Mouse (Mus musculus) forebrain, embryonic 16.5 days (tissue): ENCODE data around the gene Spty2d1. TPM values are rescaled to one million over a fixed set of nuclear protein-coding genes. Genes with fewer than 3 reads are reported as not detected.
A peak's percentile ranks its signal among the peaks of the same experiment; 100 is the strongest.

Source experiments
- ATAC-seq: fragments of 200-750 bp; cut with Nextera tagmentation; 2 replicates; pipeline ENCODE4 v1.8.0; 2017; ENCODE audit warnings: mild to moderate bottlenecking, moderate library complexity
- H3K27ac ChIP-seq: fragments of 300-500 bp; sonication (generic); 2 replicates; pipeline ENCODE4 v1.5.1; 2014; ENCODE audit warnings: low read length, control low read depth
- H3K27me3 ChIP-seq: fragments of 300-500 bp; sonication (generic); replicated peaks from 2 replicates; pipeline ENCODE4 v1.6.1; 2014; ENCODE audit warnings: low read length; ENCODE audit not compliant: control insufficient read depth, insufficient read depth
- H3K36me3 ChIP-seq: fragments of 300-500 bp; sonication (generic); 2 replicates; pipeline ENCODE4 v1.6.1; 2014; ENCODE audit not compliant: control insufficient read depth, insufficient read depth
- H3K4me1 ChIP-seq: fragments of 300-500 bp; sonication (generic); replicated peaks from 2 replicates; pipeline ENCODE4 v1.6.1; 2014; ENCODE audit warnings: low read length; ENCODE audit not compliant: control insufficient read depth, insufficient read depth
- H3K4me2 ChIP-seq: fragments of 300-500 bp; sonication (generic); 2 replicates; pipeline ENCODE4 v1.6.1; 2014; ENCODE audit warnings: mild to moderate bottlenecking, low read length, control low read depth
- H3K4me3 ChIP-seq: fragments of 300-500 bp; sonication (generic); replicated peaks from 2 replicates; pipeline ENCODE4 v1.5.1; 2014; ENCODE audit warnings: mild to moderate bottlenecking, low read length, control low read depth
- H3K9ac ChIP-seq: fragments of 300-500 bp; sonication (generic); replicated peaks from 2 replicates; pipeline ENCODE4 v1.6.1; 2014; ENCODE audit warnings: low read depth, low read length, control low read depth
- H3K9me3 ChIP-seq: fragments of 300-500 bp; sonication (generic); 2 replicates; pipeline ENCODE4 v1.6.1; 2016; ENCODE audit warnings: low read length; ENCODE audit not compliant: control insufficient read depth
- WGBS: fragments of 180-500 bp; shearing (Covaris S2); extraction: QIAGEN DNeasy Blood & Tissue Kit; methylation state at CpG from one replicate; pipeline ENCODE4 v1.1.7; 2014; 5-methylcytosine and 5-hydroxymethylcytosine counted together
- polyA plus RNA-seq: library from polyadenylated mRNA; unstranded; fragments of >200 nt; fragmentation: Nextera tagmentation; extraction: Ambion mirVana; gene quantifications from 2 replicates; pipeline ENCODE4 v1.2.1, GENCODE M21; 2015

The Spty2d1 gene
- polyA plus RNA-seq, 1 experiment from 2014 or later: 11.2 TPM

DNA sequence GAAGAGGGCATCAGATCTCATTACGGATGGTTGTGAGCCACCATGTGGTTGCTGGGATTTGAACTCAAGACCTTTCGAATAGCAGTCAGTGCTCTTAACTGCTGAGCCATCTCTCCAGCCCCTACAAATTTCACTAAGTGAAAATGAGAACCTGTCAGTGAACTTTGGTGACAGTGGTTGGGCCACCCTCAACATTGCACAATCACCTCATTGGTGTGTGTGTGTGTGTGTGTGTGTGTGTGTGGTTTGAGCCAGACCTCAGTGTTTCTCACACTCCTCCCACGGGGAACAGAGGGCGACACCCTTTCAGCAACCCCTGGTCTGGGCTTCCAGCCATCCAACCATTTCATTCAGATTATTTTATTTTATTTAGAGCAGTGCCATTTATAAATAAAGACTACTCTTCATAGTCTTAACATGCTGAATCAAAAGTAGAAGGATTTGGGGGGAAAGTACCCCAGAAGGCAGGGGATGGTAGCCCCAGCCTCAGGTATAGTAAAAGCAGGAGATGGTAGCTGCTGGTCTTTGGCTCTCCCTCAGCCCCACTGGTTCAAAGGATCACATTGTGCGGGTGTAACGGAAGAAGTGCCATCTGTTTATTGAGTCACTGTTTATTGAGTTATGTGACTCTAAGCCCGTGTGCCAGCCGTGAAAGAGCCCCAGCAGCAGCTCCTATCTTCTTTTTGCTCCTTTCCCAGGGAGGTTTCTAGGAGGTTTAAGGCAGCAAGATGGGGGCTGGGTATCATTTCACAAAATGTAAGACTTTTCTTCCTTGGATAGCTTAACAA, 22.3 kb downstream of the Spty2d1 start:
- Histone ChIP-seq H3K27ac (no peak overlapping the region), H3K4me2 (no peak overlapping the region)

DNA sequence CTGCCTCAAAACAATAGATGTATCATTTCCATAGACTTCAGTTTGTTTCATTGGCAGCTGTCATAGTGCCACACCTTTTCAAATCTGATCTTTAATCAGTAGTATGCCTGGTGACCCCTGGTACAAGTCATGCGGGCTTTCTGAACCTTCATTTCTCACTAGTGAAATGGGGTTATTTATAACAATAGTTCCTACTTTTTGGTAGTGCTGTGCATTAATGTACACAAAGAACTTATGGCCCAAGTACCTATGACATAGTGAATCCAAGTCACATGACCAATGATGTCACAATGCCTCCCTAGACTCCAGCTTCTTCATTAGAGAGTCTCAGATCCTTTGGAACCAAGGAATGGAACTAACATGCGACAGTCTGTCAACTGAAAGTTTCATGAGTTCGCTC, 24.9 kb downstream of the Spty2d1 start, which contains the start of gene Gm9999:
TSS of gene Gm9999 (plus strand) at position 301 of the 400 bp plus-strand sequence.
- peaks cover 4% of the 10 kb centered on the region; the same call in 1 of the 2 replicates for H3K4me1 ChIP-seq
- no peak for ATAC-seq
- no peaks in the 10 kb centered on the region for H3K27me3 ChIP-seq
- no peaks in the 10 kb centered on the region for H3K36me3 ChIP-seq
- no peak within 1 kb of the TSS for H3K9ac ChIP-seq
- no peak within 1 kb of the TSS for H3K4me2 ChIP-seq
- H3K4me3 ChIP-seq: no peak within 1 kb of the TSS
- no peaks in the 10 kb centered on the region for H3K9me3 ChIP-seq
- 87% methylated on average over 3 of the region's 3 CpGs for WGBS
- no peak within 1 kb of the TSS for H3K27ac ChIP-seq

More for the DNA sequence above, 22.3 kb downstream of the Spty2d1 start:
- no peak for ATAC-seq
- peaks cover 4% of the 10 kb centered on the region; the same call in 1 of the 2 replicates for H3K4me1 ChIP-seq
- no peaks in the 10 kb centered on the region for H3K27me3 ChIP-seq
- no peaks in the 10 kb centered on the region for H3K9me3 ChIP-seq
- H3K4me3 ChIP-seq: no peak overlapping the region
- H3K9ac ChIP-seq: no peak overlapping the region
- H3K36me3 ChIP-seq: peaks cover 2% of the 10 kb centered on the region; the same call in 1 of the 2 replicates
- WGBS: 52% methylated on average over 8 of the region's 8 CpGs

DNA sequence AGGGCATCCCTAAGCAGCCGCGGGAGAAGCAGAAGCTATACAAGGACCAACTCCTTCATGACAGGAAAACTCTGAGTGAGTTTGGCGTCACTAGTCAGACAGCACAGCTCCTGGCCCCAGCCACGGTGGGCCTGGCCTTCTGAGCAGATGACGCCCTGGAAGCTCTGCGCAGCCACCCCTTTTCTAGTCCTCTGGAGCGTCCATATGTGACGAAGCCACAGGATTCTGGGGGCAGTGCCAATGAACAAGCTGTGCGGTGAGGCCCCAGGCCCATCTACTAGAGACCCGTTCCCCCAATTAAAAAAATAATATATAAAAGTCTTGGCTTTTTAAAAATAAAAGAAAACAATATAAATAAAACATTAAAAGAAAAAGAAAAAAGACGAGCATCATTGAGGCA, 32.8 kb downstream of the Spty2d1 start:
- Histone ChIP-seq H3K27me3 (no peaks in the 10 kb centered on the region), H3K4me1 (no peaks in the 10 kb centered on the region), H3K27ac (no peak overlapping the region), H3K4me2 (no peak overlapping the region), H3K9ac (no peak overlapping the region), H3K4me3 (no peak overlapping the region), H3K36me3 (no peaks in the 10 kb centered on the region), H3K9me3 (no peaks in the 10 kb centered on the region)
- no peak for ATAC-seq
- WGBS: 86% methylated on average over 11 of the region's 11 CpGs

DNA sequence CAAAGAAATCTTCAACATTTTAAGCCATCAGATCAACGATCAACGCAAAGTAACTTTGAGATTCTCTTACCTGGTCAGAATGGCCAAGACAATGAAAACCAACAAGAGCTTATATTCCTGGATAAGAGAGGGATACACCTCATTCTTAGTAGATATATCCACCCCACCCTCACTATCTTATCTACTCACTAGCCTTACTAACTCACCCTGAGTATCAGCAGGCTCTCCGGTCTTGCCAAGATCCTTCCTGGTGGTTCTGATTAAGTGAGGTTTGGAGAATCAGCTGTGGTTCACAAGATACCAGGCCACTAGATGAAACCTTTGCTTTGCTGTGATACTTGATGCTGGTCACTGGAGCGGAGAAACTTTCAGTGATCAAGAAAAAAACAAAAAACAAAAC, 33.6 kb downstream of the Spty2d1 start:
- H3K27ac ChIP-seq: no peak overlapping the region
- H3K4me3 ChIP-seq: no peak overlapping the region
- 97% methylated on average over 4 of the region's 4 CpGs for WGBS
- H3K4me2 ChIP-seq: no peak overlapping the region
- no peaks in the 10 kb centered on the region for H3K36me3 ChIP-seq
- H3K4me1 ChIP-seq: no peaks in the 10 kb centered on the region
- H3K9me3 ChIP-seq: no peaks in the 10 kb centered on the region
- no peak overlapping the region for H3K9ac ChIP-seq
- ATAC-seq: no peak
- H3K27me3 ChIP-seq: no peaks in the 10 kb centered on the region

DNA sequence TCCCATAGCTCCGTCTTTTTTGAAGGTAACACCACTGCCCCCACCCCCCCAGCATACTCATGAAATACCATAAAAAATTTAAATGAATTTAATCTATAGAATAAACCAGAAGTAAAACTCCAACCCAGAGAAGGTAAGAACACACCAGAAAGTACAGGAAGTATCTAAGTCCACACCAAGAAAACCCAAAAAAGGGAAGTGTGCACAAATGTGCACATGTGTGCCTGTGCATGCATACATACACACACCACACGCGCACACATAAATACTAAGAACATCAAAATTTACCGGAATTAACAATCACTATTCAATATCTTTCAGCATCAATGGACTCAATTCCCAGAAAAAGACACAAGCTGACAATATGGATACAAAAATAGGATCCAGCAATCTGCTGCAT, 38.3 kb downstream of the Spty2d1 start:
- no peaks in the 10 kb centered on the region for H3K36me3 ChIP-seq
- no peaks in the 10 kb centered on the region for H3K4me1 ChIP-seq
- H3K4me2 ChIP-seq: no peak overlapping the region
- H3K9ac ChIP-seq: no peak overlapping the region
- ATAC-seq: no peak
- H3K27ac ChIP-seq: no peak overlapping the region
- H3K4me3 ChIP-seq: no peak overlapping the region
- H3K9me3 ChIP-seq: no peaks in the 10 kb centered on the region
- 86% methylated on average over 4 of the region's 4 CpGs for WGBS
- no peaks in the 10 kb centered on the region for H3K27me3 ChIP-seq

DNA sequence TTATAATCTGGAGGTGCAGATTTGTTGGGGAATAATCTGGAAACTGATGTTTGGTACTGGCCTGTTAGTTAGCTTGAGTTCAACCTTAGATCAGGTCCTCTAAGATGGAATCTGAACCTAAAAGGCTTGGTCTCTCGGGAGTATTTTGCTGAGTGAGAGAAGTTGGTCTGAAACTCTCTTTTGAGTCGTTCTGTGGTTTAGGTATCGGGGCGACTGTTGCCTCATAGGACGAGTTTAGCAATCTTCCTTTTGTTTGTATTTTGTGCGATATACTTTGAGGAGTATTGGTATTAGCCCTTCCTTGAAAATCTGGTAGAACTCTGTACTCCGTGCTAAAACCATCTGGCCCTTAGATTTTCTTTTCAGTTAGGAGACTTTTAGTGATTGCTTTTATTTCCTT, 44.1 kb downstream of the Spty2d1 start:
- Histone ChIP-seq H3K27ac (no peak overlapping the region), H3K27me3 (0 out of 2 replicates have a peak, but pooled peaks cover 2% of the 10 kb centered on the region), H3K4me3 (no peak overlapping the region), H3K4me1 (peaks cover 8% of the 10 kb centered on the region), H3K9me3 (no peaks in the 10 kb centered on the region), H3K9ac (no peak overlapping the region), H3K36me3 (no peaks in the 10 kb centered on the region), H3K4me2 (no peak overlapping the region)
- WGBS: 90% methylated on average over 7 of the region's 7 CpGs
- ATAC-seq: no peak

DNA sequence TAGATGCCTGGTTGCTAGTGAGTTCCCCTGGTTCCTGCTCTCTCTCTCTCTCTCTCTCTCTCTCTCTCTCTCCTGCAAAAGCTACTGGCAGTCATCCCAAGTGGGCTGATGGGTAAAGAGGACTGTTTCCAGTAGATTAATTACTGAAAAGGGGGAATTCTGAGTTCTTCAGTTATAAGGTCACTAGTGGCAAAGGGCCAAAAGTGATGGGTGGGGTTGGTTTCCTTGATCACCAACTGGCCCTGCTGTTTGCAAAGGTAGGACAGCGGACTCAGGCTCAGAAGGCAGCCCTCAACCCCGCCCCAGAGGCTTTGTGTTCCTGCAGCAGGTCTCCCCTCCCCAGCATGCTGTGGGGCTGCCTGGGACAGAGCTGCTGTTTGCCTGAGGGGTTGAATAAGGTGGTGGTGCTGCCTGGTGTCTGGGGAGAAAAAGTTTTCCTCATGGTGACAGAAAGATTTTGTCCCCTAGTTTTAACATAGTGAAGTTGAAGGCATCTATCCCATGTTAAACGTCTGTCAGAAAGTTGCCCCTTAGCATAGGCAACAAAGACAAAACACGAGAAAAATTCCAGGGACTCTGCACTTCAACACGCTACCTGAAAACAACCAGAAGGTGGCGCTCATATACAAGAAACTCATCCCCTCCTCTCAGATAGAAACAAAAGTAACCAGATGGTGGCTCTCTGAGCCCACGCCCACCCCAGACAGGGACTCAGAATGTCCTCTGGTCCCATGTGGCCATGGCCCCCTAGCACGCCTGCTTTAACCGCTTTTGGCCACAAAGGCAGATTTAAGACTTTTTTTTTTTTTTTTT, 45.2 kb downstream of the Spty2d1 start:
- H3K27ac ChIP-seq: peak overlapping the region; percentile 64
- 0 out of 2 replicates have a peak, but pooled peaks cover 2% of the 10 kb centered on the region for H3K27me3 ChIP-seq
- no peaks in the 10 kb centered on the region for H3K9me3 ChIP-seq
- peak overlapping the region; percentile 6 for H3K9ac ChIP-seq
- H3K4me1 ChIP-seq: peaks cover 10% of the 10 kb centered on the region
- H3K4me2 ChIP-seq: peak overlapping the region; percentile 6
- ATAC-seq: peak; percentile 78
- H3K4me3 ChIP-seq: no peak overlapping the region
- H3K36me3 ChIP-seq: no peaks in the 10 kb centered on the region
- WGBS: 1% methylated on average over 9 of the region's 9 CpGs

DNA sequence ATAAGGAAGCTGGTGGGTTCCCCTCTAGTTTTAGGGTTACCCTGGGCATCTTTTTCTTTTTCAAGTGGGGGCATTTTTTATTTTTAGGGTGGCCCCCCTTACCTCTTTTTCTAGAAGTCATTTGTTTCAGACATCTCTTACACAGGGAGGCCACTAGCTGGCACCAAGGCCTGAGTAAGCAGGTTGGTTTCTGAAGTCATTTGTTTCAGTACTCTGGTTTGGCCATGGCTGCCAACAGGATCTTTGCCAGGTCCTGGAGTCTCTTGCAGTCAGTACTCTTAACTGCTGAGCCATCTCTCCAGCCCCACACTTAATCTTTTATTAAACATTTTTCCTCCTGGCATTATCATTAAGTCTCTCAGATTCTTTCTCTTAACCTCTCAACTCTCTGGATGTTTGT, 46.1 kb downstream of the Spty2d1 start:
- Histone ChIP-seq H3K4me2 (no peak overlapping the region), H3K27ac (no peak overlapping the region; the same call in 1 of the 2 replicates), H3K27me3 (0 out of 2 replicates have a peak, but pooled peaks cover 2% of the 10 kb centered on the region), H3K9ac (no peak overlapping the region), H3K9me3 (no peaks in the 10 kb centered on the region), H3K4me1 (peaks cover 18% of the 10 kb centered on the region), H3K36me3 (no peaks in the 10 kb centered on the region), H3K4me3 (no peak overlapping the region)
- ATAC-seq: no peak

DNA sequence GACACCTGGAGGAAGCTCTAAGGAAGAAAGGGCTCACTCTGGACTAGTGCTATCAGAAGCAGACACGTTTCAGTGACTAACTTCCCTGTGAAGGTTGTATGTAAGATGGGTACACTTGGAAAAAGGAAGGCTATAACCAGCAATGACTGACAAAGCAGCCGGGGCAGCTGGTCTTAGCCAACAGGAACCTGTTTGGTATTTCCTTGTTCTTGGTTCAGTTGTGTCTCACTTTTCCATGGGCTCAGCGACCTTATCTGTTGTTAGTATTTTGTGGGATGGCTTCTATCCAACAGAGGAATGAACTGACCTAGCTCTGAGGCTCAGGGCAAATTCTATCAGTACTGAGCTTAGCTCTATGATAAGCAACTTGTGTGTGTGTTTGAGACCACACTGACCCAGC, 47.2 kb downstream of the Spty2d1 start:
- Histone ChIP-seq H3K9me3 (no peaks in the 10 kb centered on the region), H3K4me2 (no peak overlapping the region), H3K27ac (no peak overlapping the region), H3K4me3 (no peak overlapping the region), H3K27me3 (0 out of 2 replicates have a peak, but pooled peaks cover 2% of the 10 kb centered on the region), H3K9ac (no peak overlapping the region), H3K4me1 (peaks cover 19% of the 10 kb centered on the region), H3K36me3 (no peaks in the 10 kb centered on the region)
- WGBS: 69% methylated on average over 3 of the region's 3 CpGs
- ATAC-seq: no peak
